Comparison of ENCODE assay signal across 10 mouse cellular contexts in the genomic region with DNA sequence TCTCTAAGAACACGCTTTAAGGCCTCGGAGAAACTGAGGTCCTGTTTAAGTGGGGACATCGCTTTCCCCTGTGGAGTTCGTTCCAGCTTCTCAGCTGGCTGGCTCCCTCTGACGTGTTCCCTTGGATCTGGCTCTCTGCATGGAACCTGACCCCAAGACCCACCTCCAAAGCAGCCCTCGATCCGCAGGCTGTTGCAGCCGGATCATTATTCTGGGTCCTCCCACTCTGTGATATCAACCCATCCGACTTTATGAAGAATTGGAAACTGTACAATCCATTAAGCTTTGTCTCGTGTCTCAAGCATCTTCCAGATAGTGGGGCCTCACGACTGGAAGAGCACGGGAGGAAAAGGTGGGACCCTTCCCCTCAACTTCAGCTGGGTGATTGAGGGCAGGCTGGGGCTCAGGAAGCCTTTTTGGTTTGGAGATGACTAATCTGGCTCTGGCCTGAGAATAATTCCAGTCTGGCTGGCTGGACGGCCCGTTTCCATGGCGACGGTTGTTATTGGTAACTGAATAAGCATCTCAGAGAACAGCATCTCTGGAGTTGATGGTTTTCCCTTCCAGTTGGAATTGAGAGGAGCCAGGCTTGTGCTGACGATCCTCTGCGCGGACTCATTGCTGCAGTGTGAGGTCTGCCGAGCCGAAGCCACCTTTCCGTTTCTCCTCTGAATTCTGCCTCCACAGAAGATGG. TPM values are rescaled to one million over a fixed set of nuclear protein-coding genes. Genes with fewer than 3 reads are reported as not detected.
DNase-seq lines count a peak whose midpoint lies in the region; ATAC-seq and TF ChIP-seq lines count a peak whose summit lies in the region.
"Had no signal": no experiment of that assay in that cellular context is flagged by ENCODE, and none has a peak within 500 bp of the region (broad histone marks: within the 10 kb centered on the region; RNA-seq: fewer than 3 reads in every experiment).

No protein-coding gene starts in this region.

- intact Hi-C loops in left cerebral cortex, postnatal 14 days (cut with DNase I): no loop called here

- TF ChIP-seq CTCF in lung, postnatal 0 days (IDR thresholded peaks at IDR 0.05): no peak

- 62% methylated on average over 22 of the region's 22 CpGs for WGBS in lung, postnatal 0 days

- H3K4me3 ChIP-seq in lung, postnatal 0 days (ENCODE audit: low read depth, low read length): no peak overlapping the region
- H3K4me3 ChIP-seq: embryonic facial prominence, embryonic 12.5 days; liver, embryonic 15.5 days had no signal

- H3K9ac ChIP-seq in lung, postnatal 0 days (replicated peaks; ENCODE audit: low read depth): no peak overlapping the region
- H3K9ac ChIP-seq: embryonic facial prominence, embryonic 12.5 days; liver, embryonic 15.5 days had no signal

- no peak overlapping the region for H3K27ac ChIP-seq in lung, postnatal 0 days (ENCODE audit: low read length)
- H3K27ac ChIP-seq: embryonic facial prominence, embryonic 12.5 days; liver, embryonic 15.5 days had no signal

- no peaks in the 10 kb centered on the region for H3K4me1 ChIP-seq in lung, postnatal 0 days (ENCODE audit: insufficient read depth, low read depth, low read length)
- H3K4me1 ChIP-seq: embryonic facial prominence, embryonic 12.5 days; liver, embryonic 15.5 days had no signal

- no peak for TF ChIP-seq EP300 in lung, postnatal 0 days (IDR thresholded peaks at IDR 0.05)

- no peak for ATAC-seq in lung, postnatal 0 days

- H3K4me2 ChIP-seq in lung, postnatal 0 days (replicated peaks; ENCODE audit: low read depth, low read length): no peak overlapping the region
- H3K4me2 ChIP-seq: embryonic facial prominence, embryonic 12.5 days; liver, embryonic 15.5 days had no signal

- H3K9me3 ChIP-seq in lung, postnatal 0 days (ENCODE audit: low read length): no peaks in the 10 kb centered on the region
- H3K9me3 ChIP-seq: embryonic facial prominence, embryonic 12.5 days; liver, embryonic 15.5 days had no signal

- H3K36me3 ChIP-seq in lung, postnatal 0 days (ENCODE audit: insufficient read depth, low read length): no peaks in the 10 kb centered on the region
- H3K36me3 ChIP-seq: embryonic facial prominence, embryonic 12.5 days; liver, embryonic 15.5 days had no signal

- peak; percentile 63 for DNase-seq in adrenal gland, postnatal 14 days
- no peak for DNase-seq in adrenal gland, postnatal 4 days (ENCODE audit: low spot score in 2 of 2)
- DNase-seq in cerebellum, postnatal 36 days: peak; percentile 26
- DNase-seq in frontal cortex, postnatal 36 days (ENCODE audit: low spot score in 2 of 2): peak; percentile 83 to 92
- DNase-seq in left cerebral cortex, postnatal 14 days (ENCODE audit: low spot score in 2 of 2): peak; percentile 90 to 95
- DNase-seq in right cerebral cortex, adult 2 months (ENCODE audit: low spot score in 2 of 2): peak; percentile 92
- no peak for DNase-seq in thymus, postnatal 36 days
- no peak for DNase-seq in lung, postnatal 0 days (ENCODE audit: low spot score)

- no peaks in the 10 kb centered on the region; the same call in 1 of the 2 replicates for H3K27me3 ChIP-seq in lung, postnatal 0 days (replicated peaks; ENCODE audit: insufficient read depth, low read length)
- H3K27me3 ChIP-seq: embryonic facial prominence, embryonic 12.5 days; liver, embryonic 15.5 days had no signal

RNA-seq across cellular contexts. Expression of gene Tox2, which starts 50.4 kb away (rescaled TPM):
- total RNA-seq in adrenal gland, postnatal 14 days (2021): 5.0 and 9.4 TPM in 2 replicates
- 1 to 10 TPM; 8.0 to 9.5 TPM for total RNA-seq in adrenal gland, postnatal 4 days (2021)
- 10 to 100 TPM; 22.0 to 27.4 TPM for total RNA-seq in left cerebral cortex, postnatal 14 days (2021)
- polyA plus RNA-seq in lung, postnatal 0 days (2015; fragmentation: Nextera tagmentation; extraction: Ambion mirVana): 4.3 and 7.2 TPM in 2 replicates

Comparison
In these comparisons a context has a peak if more than half of its experiments do, and no peak if none do; other contexts are left out.
1. DNase-seq: peak in adrenal gland, postnatal 14 days (single experiment), cerebellum, postnatal 36 days (2 of 2), frontal cortex, postnatal 36 days (2 of 2), left cerebral cortex, postnatal 14 days (2 of 2) and right cerebral cortex, adult 2 months (2 of 2); none in adrenal gland, postnatal 4 days (0 of 2), thymus, postnatal 36 days (0 of 2) and lung, postnatal 0 days (single experiment).